Mouse (Mus musculus) liver, embryonic 14.5 days (tissue): ENCODE data around the gene Pdcd1lg2. TPM values are rescaled to one million over a fixed set of nuclear protein-coding genes. Genes with fewer than 3 reads are reported as not detected.

Experiments used
- ATAC-seq: fragments of 200-750 bp; cut with Nextera tagmentation; 2 replicates; pipeline ENCODE4 v1.8.0; 2017; ENCODE audit warnings: moderate number of reproducible peaks, mild to moderate bottlenecking, moderate library complexity; ENCODE audit not compliant: insufficient read depth
- DNase-seq, 3 experiments: peaks; one replicate each; pipeline ENCODE4 v3.0.0-alpha.2; 2012 to 2013; ENCODE audit warnings: low read depth in 3 of 3, low spot score in 3 of 3
- H3K27ac ChIP-seq: fragments of 300-500 bp; sonication (generic); 2 replicates; pipeline ENCODE4 v1.5.1; 2014; ENCODE audit warnings: moderate library complexity, mild to moderate bottlenecking, control low read depth, inconsistent platforms
- H3K27me3 ChIP-seq: fragments of 300-500 bp; sonication (generic); 2 replicates; pipeline ENCODE4 v1.6.1; 2014; ENCODE audit warnings: mild to moderate bottlenecking, low read length, moderate library complexity; ENCODE audit not compliant: control insufficient read depth, insufficient read depth
- H3K36me3 ChIP-seq: fragments of 300-500 bp; sonication (generic); replicated peaks from 2 replicates; pipeline ENCODE4 v1.6.1; 2014; ENCODE audit warnings: low read depth; ENCODE audit not compliant: control insufficient read depth, insufficient read depth
- H3K4me1 ChIP-seq, 2 experiments: fragments of 200-500 bp in 1 of 2; fragments of 300-500 bp in 1 of 2; sonication (generic) in 1 of 2; replicated peaks; 2 replicates each; pipeline ENCODE4 v1.6.1; 2012 to 2014; ENCODE audit warnings: antibody characterized with exemption in 1 of 2, inconsistent platforms in 1 of 2, low read length in 1 of 2; ENCODE audit not compliant: control insufficient read depth in 2 of 2, insufficient read depth in 2 of 2
- H3K4me2 ChIP-seq: fragments of 300-500 bp; sonication (generic); 2 replicates; pipeline ENCODE4 v1.6.1; 2014; ENCODE audit warnings: low read depth, mild to moderate bottlenecking, control low read depth, moderate library complexity
- H3K4me3 ChIP-seq, 2 experiments: fragments of 200-500 bp in 1 of 2; fragments of 300-500 bp in 1 of 2; sonication (generic) in 1 of 2; 2 replicates each; pipeline ENCODE4 v1.5.1; 2012 to 2014; ENCODE audit warnings: low read depth in 2 of 2, low read length in 2 of 2, mild to moderate bottlenecking in 2 of 2, control low read depth in 1 of 2, inconsistent platforms in 1 of 2, moderate library complexity in 1 of 2; ENCODE audit not compliant: insufficient read depth in 1 of 2
- H3K9ac ChIP-seq: fragments of 300-500 bp; sonication (generic); replicated peaks from 2 replicates; pipeline ENCODE4 v1.6.1; 2014; ENCODE audit warnings: mild to moderate bottlenecking, control low read depth, moderate library complexity
- H3K9me3 ChIP-seq: fragments of 300-500 bp; sonication (generic); 2 replicates; pipeline ENCODE4 v1.6.1; 2016; ENCODE audit warnings: low read length, mixed read lengths; ENCODE audit not compliant: control insufficient read depth
- CTCF ChIP-seq: IDR thresholded peaks from 2 replicates; pipeline ENCODE4 v1.5.1; 2016; ENCODE audit warnings: antibody characterized with exemption, low read depth, control low read depth
- EP300 ChIP-seq: IDR thresholded peaks from 2 replicates; pipeline ENCODE4 v1.6.1; 2016; ENCODE audit warnings: antibody characterized with exemption, low read depth
- WGBS: fragments of 180-500 bp; shearing (Covaris S2); extraction: QIAGEN DNeasy Blood & Tissue Kit; methylation state at CpG from one replicate; pipeline ENCODE4 v1.1.7; 2014; ENCODE audit not compliant: insufficient replicate concordance; 5-methylcytosine and 5-hydroxymethylcytosine counted together
- polyA plus RNA-seq, 2 experiments: library from polyadenylated mRNA; depleted of rRNA in 1 of 2; stranded (reverse) in 1 of 2; unstranded in 1 of 2; fragments of >200 nt; fragmentation: Nextera tagmentation in 1 of 2; extraction: Ambion mirVana in 1 of 2; gene quantifications; 2 replicates each; pipeline versions ENCODE4 v1.2.1 to v1.2.3; 2012 to 2014

Pdcd1lg2 gene
- polyA plus RNA-seq, 2 experiments = 0.02 TPM; not detected in 1

DNA sequence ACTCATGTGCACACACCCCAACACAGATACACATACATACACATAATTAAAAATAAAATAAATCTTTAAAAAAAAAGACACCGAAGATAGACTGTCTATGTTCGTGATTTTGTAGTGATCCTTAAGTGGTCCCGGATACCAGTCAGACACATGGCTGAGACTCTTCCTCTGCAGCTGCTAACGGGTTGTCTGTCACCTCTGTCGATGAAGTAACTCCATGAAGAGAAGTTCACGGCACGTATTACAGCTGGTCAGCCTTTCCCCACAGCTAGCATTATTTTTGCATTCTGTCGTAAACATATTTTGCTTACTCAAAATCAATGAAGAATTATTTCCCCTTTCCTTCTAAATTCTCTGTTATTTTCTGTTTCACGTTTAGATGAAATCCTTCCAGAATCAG, 17.4 kb upstream of the Pdcd1lg2 start:
- Histone ChIP-seq H3K4me3 (no peak overlapping the region), H3K4me2 (no peak overlapping the region), H3K4me1 (no peaks in the 10 kb centered on the region; a peak in 1 of 4 replicates), H3K27me3 (no peaks in the 10 kb centered on the region), H3K9me3 (no peaks in the 10 kb centered on the region), H3K27ac (no peak overlapping the region), H3K36me3 (no peaks in the 10 kb centered on the region), H3K9ac (no peak overlapping the region)
- no peak for TF ChIP-seq CTCF
- TF ChIP-seq EP300 = no peak
- ATAC-seq (no peak), DNase-seq (no peak)
- 65% methylated on average over 9 of the region's 9 CpGs for WGBS

DNA sequence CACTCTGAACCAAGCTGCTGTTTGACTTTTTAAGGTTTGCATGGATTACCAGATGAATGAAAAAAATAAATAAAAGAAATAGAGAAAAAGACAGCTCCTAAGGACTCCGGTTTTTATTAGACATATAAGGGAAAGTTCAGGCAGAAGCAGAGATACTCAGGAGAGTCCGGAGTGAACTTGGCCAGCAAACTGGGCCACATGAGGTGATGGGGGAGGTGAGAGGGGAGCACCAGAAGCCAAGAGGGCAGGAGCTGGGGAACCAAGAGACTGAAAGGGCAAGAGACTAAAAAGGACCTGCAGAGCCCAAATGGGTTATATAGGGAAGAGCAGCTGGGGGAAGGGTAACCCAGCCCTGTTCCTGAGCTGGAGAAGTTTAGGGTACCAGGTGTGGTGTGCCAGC, 16.0 kb upstream of the Pdcd1lg2 start:
- H3K4me2 ChIP-seq = no peak overlapping the region
- H3K9me3 ChIP-seq = no peaks in the 10 kb centered on the region
- H3K9ac ChIP-seq = no peak overlapping the region
- 74% methylated on average over 2 of the region's 2 CpGs for WGBS
- H3K36me3 ChIP-seq = no peaks in the 10 kb centered on the region
- DNase-seq (no peak), ATAC-seq (no peak)
- TF ChIP-seq CTCF = no peak
- no peak for TF ChIP-seq EP300
- no peaks in the 10 kb centered on the region for H3K27me3 ChIP-seq
- no peak overlapping the region for H3K27ac ChIP-seq
- peaks cover 0 to under 1% of the 10 kb centered on the region in 2 experiments; a peak in 2 of 4 replicates for H3K4me1 ChIP-seq
- no peak overlapping the region for H3K4me3 ChIP-seq

DNA sequence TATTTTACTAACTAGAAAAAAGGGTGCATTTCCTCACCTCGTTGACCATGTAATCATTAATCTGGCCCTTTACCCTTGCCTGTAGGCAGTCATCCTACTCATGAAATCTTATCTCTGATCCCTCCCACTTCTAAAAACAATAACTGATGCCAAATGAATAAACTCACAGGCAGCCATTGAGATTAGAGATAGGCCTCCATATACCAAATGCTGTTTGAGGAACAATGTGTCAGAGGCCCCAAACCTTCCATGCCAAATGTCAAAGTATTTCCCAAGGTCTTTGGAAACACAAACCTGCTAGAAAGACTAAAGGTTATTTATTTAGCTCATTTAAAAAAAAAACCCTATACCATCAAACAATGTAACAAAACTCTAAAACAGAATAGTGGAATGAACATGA, 14.4 kb upstream of the Pdcd1lg2 start:
- Histone ChIP-seq H3K4me2 (no peak overlapping the region), H3K27ac (no peak overlapping the region), H3K9me3 (no peaks in the 10 kb centered on the region), H3K4me3 (no peak overlapping the region), H3K4me1 (peaks cover 0 to 9% of the 10 kb centered on the region in 2 experiments; a peak in 2 of 4 replicates), H3K9ac (no peak overlapping the region), H3K27me3 (no peaks in the 10 kb centered on the region), H3K36me3 (no peaks in the 10 kb centered on the region)
- WGBS = 23% methylated on average over 1 of the region's 1 CpGs
- no peak for TF ChIP-seq CTCF
- TF ChIP-seq EP300 = no peak
- ATAC-seq = no peak
- no peak for DNase-seq

DNA sequence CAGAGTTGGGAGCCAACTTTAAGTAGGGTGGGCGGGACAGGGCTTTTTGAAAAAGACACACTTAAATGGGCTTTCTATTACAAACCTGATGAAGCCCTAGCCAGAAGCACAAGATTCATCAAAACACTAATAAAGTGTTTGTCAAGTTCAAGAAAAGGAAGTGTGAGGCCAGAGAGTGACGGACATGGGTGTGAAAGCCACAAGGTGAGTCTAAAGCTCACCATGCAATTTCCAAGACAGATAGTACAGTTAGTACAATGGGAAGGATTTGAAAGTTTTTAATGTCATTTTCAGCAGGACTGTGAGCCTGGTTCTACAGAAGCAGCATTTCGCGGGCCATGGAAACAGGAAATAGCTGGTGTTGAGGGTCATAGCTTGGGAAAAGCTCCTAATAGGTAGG, 10.9 kb upstream of the Pdcd1lg2 start:
- no peak overlapping the region for H3K9ac ChIP-seq
- H3K27ac ChIP-seq = no peak overlapping the region
- H3K4me2 ChIP-seq = no peak overlapping the region
- no peaks in the 10 kb centered on the region for H3K27me3 ChIP-seq
- no peak for DNase-seq
- no peaks in the 10 kb centered on the region for H3K9me3 ChIP-seq
- peaks cover 0 to 9% of the 10 kb centered on the region in 2 experiments; a peak in 2 of 4 replicates for H3K4me1 ChIP-seq
- H3K4me3 ChIP-seq = no peak overlapping the region
- 39% methylated on average over 4 of the region's 4 CpGs for whole genome bisulfite sequencing
- no peak for ATAC-seq
- no peaks in the 10 kb centered on the region for H3K36me3 ChIP-seq
- no peak for TF ChIP-seq CTCF
- no peak for TF ChIP-seq EP300

DNA sequence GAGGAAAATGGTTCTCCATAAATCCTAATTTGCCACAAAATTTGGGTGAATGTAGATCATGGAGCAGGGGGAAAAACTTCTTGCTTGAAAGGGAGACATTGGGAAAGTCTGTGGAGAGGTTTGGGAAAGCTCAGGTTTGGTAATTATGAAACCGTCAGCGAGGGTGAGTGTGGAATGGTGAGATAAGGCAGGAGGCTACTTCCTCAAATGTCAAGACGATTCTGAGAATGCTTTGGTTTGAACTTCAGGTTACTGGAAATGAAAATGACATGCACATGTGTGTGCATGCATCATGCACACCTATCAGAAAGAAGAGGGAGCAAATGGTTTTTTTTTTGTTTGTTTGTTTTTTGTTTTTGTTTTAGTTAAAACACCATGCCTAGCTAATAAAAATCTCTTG, 10.3 kb upstream of the Pdcd1lg2 start:
- no peaks in the 10 kb centered on the region for H3K27me3 ChIP-seq
- 11% methylated on average over 3 of the region's 3 CpGs for WGBS
- no peak overlapping the region for H3K4me3 ChIP-seq
- H3K27ac ChIP-seq = no peak overlapping the region
- no peaks in the 10 kb centered on the region for H3K36me3 ChIP-seq
- H3K4me1 ChIP-seq = peaks cover 0 to 9% of the 10 kb centered on the region in 2 experiments; a peak in 2 of 4 replicates
- H3K4me2 ChIP-seq = no peak overlapping the region
- no peaks in the 10 kb centered on the region for H3K9me3 ChIP-seq
- peak in 1 of 3 experiments; percentile 16 for DNase-seq
- H3K9ac ChIP-seq = no peak overlapping the region
- no peak for TF ChIP-seq CTCF
- ATAC-seq = no peak
